Mouse (Mus musculus) lung, adult 2 months (tissue): ENCODE measurements at regions not wholly inside any gene's neighbourhood (a gene's known extent, or its start where the extent isn't known, plus 50 kb on each side); places are given as distances from the start of the nearest gene placed in this dataset.

Experiments
- CTCF ChIP-seq: fragments of 200-500 bp; IDR thresholded peaks from 2 replicates; pipeline ENCODE4 v1.5.1; 2011; ENCODE audit warnings: mild to moderate bottlenecking, low read length, control low read depth; ENCODE audit not compliant: insufficient read depth
- POLR2A ChIP-seq: fragments of 200-500 bp; IDR thresholded peaks from 2 replicates; pipeline ENCODE4 v1.6.1; 2011; ENCODE audit warnings: low read depth, mild to moderate bottlenecking, control low read depth, low read length, borderline replicate concordance; ENCODE audit errors: extremely low read depth

DNA sequence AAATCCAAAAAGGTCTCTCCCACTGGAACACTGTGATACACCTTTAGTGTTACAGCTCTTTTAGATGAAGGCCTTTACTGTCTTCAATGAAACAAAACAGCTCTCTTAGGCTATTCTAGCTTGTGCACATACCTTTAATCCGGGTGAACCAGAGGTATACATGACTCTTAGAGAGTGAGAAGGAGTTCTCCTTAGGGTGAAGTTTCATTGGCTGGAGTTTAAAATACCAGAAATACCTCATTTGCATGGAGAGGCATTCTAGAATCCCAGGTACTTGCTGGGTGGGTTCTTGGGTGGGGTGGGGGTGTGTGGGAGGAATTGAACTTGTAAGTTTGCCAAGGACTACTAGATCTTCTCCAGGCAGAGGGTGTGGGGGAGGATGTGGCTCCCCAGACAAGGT lies 173.3 kb downstream of the Zfp365 start:
- no peak for TF ChIP-seq CTCF
- TF ChIP-seq POLR2A: no peak
